Mouse (Mus musculus) C2C12 (cell line): ENCODE data around the gene Adrb1. TPM values are rescaled to one million over a fixed set of nuclear protein-coding genes. Genes with fewer than 3 reads are reported as not detected.

Source experiments
- H3K27me3 ChIP-seq: one replicate; pipeline ENCODE4 v1.6.1; 2011; ENCODE audit not compliant: control insufficient read depth, insufficient read depth, insufficient read length
- H3K36me3 ChIP-seq: one replicate; pipeline ENCODE4 v1.6.1; 2011; ENCODE audit not compliant: control insufficient read depth, insufficient read depth
- H3K4me3 ChIP-seq: one replicate; pipeline ENCODE4 v1.5.1; 2011; ENCODE audit warnings: mild to moderate bottlenecking, control low read depth; ENCODE audit not compliant: poor library complexity, insufficient read depth, severe bottlenecking
- H3K79me2 ChIP-seq: one replicate; pipeline ENCODE4 v1.6.1; 2011; ENCODE audit not compliant: control insufficient read depth, insufficient read depth
- H3K79me3 ChIP-seq: one replicate; pipeline ENCODE4 v1.6.1; 2011; ENCODE audit warnings: low read depth, control low read depth
- H3ac ChIP-seq: one replicate; pipeline ENCODE3; 2011; ENCODE audit warnings: low read depth; ENCODE audit not compliant: control insufficient read depth, insufficient read length
- CEBPB ChIP-seq: IDR thresholded peaks from one replicate; pipeline ENCODE4 v1.6.1; 2011; ENCODE audit warnings: low read depth, mild to moderate bottlenecking, control low read depth, moderate library complexity
- CTCF ChIP-seq: IDR thresholded peaks from one replicate; pipeline ENCODE4 v1.5.1; 2011; ENCODE audit not compliant: control insufficient read depth, insufficient read depth, insufficient read length
- FOSL1 ChIP-seq: IDR thresholded peaks from one replicate; pipeline ENCODE4 v1.8.0; 2011; ENCODE audit warnings: mild to moderate bottlenecking, low read length; ENCODE audit not compliant: poor library complexity, insufficient read depth, severe bottlenecking
- MAX ChIP-seq: IDR thresholded peaks from one replicate; pipeline ENCODE4 v1.6.1; 2011; ENCODE audit warnings: mild to moderate bottlenecking, control low read depth
- MYOD1 ChIP-seq: IDR thresholded peaks from one replicate; pipeline ENCODE4 v1.6.1; 2011; ENCODE audit warnings: low read depth; ENCODE audit not compliant: control insufficient read depth, insufficient read length
- MYOG ChIP-seq: IDR thresholded peaks from one replicate; pipeline ENCODE4 v1.6.1; 2011; ENCODE audit not compliant: control insufficient read depth, insufficient read length; ENCODE audit errors: extremely low read depth
- USF1 ChIP-seq: IDR thresholded peaks from one replicate; pipeline ENCODE4 v1.6.1; 2011; ENCODE audit warnings: low read depth, mild to moderate bottlenecking, control low read depth, moderate library complexity
- polyA plus RNA-seq: library from polyadenylated mRNA; unstranded; fragments of >200 nt; fragmentation: generic; extraction: Trizol; gene quantifications from one replicate; pipeline ENCODE4 v1.2.1, GENCODE M21; 2012; ENCODE audit warnings: missing spikeins

Adrb1 gene
- polyA plus RNA-seq, 1 experiment, result 0.13 TPM

DNA sequence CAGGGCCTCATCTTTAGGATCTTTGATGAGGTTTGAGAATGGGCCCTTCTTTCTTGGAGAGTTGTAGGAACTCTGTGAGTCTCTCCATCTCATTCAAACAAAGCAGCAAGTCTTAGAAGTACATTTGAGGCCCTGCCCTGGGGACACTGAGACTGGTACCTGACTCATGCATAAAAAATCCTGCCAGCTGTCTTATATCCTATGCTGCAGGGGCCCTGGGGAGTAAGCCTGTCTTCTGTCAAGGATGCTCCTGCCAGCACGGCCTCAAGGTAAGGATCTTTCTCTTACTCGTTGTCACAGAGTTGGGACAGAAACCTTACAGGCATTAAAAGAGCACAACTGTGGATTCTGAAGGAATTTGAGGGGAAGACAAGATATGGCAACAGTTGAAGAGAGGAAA lies 13.2 kb upstream of the Adrb1 start:
- H3ac ChIP-seq, result no peak overlapping the region
- H3K4me3 ChIP-seq, result no peak overlapping the region
- no peak for TF ChIP-seq USF1
- no peak for TF ChIP-seq CEBPB
- peak; percentile 60 for TF ChIP-seq MYOD1
- no peak for TF ChIP-seq MAX
- TF ChIP-seq FOSL1, result peak; percentile 11
- TF ChIP-seq MYOG, result no peak
- no peaks in the 10 kb centered on the region for H3K79me2 ChIP-seq
- no peaks in the 10 kb centered on the region for H3K36me3 ChIP-seq
- H3K79me3 ChIP-seq, result no peaks in the 10 kb centered on the region
- no peaks in the 10 kb centered on the region for H3K27me3 ChIP-seq

DNA sequence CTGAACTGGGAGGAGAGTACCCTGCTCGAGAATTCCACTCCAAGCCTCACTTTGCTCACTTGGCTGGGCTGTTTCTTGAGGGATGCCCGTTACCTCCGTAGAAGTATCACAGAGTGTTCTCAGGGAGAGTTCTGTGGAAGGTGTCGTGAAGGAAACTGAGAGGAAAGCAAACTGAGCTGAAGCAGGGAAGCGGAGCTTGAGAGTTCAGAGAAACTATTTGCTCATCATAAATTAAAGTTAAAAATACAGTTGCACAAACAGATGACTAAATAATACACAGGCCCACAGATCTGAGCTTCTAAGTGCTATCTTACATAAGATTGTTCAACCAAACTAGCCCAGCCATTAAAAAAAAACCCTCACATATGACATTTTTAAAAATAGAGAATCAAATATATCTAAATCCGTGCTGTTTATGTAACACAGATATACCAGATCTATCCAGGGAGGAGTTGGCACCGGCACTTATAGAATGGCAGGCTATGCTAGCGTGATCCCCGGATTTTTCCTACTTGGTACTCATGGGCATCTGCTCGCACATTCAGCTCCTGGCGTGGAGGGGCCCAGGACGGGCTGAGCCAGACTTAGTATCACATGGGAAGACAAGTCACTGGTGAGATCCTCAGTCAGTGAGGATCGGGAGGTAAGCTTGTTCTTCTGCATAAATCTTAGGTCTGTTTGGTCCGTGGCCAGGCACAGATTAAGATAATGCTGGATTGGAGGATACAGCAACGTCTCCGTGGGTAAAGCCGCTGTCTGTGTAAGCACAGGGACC lies 11.7 kb upstream of the Adrb1 start:
- H3K27me3 ChIP-seq, result no peaks in the 10 kb centered on the region
- TF ChIP-seq USF1 (no peak), FOSL1 (no peak), MYOG (no peak), CEBPB (no peak), MAX (no peak), CTCF (no peak), MYOD1 (no peak)
- H3K79me2 ChIP-seq, result no peaks in the 10 kb centered on the region
- H3K79me3 ChIP-seq, result no peaks in the 10 kb centered on the region
- H3K4me3 ChIP-seq, result no peak overlapping the region
- H3K36me3 ChIP-seq, result no peaks in the 10 kb centered on the region
- H3ac ChIP-seq, result no peak overlapping the region

DNA sequence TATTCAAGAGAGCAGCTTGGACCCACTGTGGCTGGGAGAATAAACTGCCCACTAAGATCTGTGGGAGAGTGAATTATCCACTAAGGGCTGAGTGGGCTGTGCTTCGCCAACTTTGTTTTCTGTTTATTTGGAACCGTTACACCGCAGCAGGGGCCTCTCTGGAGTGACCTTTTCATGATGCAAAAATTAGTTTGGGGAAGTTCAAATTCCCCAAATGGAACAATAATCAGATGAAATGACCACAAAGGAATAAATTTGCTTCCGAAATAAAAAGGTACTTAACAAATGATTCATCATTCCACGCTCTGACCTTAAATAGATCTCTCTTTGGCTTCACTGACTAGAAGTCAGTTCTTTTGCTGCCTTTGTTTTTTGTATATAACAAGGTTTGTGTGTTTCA lies 8.4 kb upstream of the Adrb1 start:
- H3K79me3 ChIP-seq, result no peaks in the 10 kb centered on the region
- H3K27me3 ChIP-seq, result no peaks in the 10 kb centered on the region
- no peak overlapping the region for H3K4me3 ChIP-seq
- no peak overlapping the region for H3ac ChIP-seq
- no peak for TF ChIP-seq CTCF
- no peak for TF ChIP-seq MAX
- TF ChIP-seq MYOG, result no peak
- no peak for TF ChIP-seq USF1
- no peak for TF ChIP-seq FOSL1
- no peak for TF ChIP-seq MYOD1
- TF ChIP-seq CEBPB, result no peak
- no peaks in the 10 kb centered on the region for H3K36me3 ChIP-seq
- no peaks in the 10 kb centered on the region for H3K79me2 ChIP-seq

DNA sequence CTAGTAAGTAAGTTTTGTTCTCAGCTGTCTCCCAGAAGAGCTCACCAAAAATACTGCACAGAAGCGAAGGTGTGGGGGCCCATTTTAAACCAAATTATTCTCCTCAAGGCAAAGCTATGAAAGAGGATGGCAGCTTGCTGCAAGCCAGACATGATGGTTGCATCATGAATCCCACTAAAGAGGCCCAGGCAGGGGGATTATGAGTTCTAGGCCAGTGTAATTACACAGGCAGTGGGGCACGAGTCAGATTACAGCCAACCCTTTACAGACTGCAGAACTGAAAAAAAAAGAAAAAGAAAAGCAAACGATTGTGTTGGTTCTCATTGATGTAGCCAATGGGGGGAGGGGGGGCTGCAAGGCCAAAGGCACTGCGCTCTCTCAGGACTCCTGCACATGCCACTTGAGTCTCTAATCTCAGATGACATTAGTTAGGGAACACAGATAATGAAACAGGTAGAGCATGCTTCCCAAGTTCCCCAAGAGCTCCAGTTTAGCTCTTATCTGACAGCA lies 7.3 kb upstream of the Adrb1 start:
- H3K4me3 ChIP-seq, result no peak overlapping the region
- no peak for TF ChIP-seq CEBPB
- H3K27me3 ChIP-seq, result no peaks in the 10 kb centered on the region
- no peaks in the 10 kb centered on the region for H3K79me2 ChIP-seq
- H3K79me3 ChIP-seq, result no peaks in the 10 kb centered on the region
- H3K36me3 ChIP-seq, result no peaks in the 10 kb centered on the region
- H3ac ChIP-seq, result no peak overlapping the region

DNA sequence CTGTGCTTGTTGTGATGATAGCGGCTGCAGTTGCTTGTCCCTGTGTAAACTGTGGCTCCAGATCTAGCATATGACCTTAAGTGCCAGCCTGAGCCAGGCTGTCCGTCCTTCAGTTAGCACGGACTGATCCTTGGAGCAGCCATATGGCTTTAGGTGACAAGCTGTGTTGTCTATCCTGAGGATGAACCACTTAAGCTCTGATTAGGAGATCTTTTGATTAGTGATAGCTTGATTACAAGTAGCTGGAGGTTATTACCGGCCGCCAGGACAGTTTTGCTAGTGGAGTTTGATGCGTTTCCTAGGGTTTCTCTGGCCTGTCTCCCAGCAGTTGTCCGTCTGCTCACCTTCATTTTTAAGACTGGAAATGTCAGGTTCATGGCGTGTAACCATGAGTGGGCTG lies 4.0 kb upstream of the Adrb1 start:
- H3K79me2 ChIP-seq, result no peaks in the 10 kb centered on the region
- peaks cover 16% of the 10 kb centered on the region for H3K27me3 ChIP-seq
- no peaks in the 10 kb centered on the region for H3K79me3 ChIP-seq
- H3ac ChIP-seq, result no peak overlapping the region
- no peaks in the 10 kb centered on the region for H3K36me3 ChIP-seq
- no peak overlapping the region for H3K4me3 ChIP-seq
- TF ChIP-seq USF1, result no peak
- TF ChIP-seq FOSL1, result no peak
- TF ChIP-seq MAX, result no peak
- TF ChIP-seq CEBPB, result no peak
- TF ChIP-seq MYOG, result no peak
- no peak for TF ChIP-seq CTCF
- no peak for TF ChIP-seq MYOD1

DNA sequence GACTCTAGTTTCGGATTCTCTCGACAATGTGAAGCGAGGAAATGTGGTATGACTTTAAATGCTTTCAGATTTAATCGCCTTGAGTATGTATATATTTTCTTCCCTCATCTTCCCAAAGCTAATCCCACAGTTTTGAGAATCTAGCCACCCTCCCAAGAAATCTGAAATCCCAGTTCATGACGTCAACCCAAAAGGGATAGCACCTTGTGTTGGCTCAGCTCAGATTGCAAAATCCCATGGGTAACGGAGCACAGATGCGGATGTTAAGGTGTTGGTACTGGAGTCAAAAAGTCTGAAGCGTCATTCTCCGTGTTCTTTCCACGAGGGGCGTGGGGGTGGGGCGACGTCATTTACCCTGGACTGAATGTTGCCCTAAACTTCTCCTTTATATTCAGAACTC lies 1.1 kb upstream of the Adrb1 start:
- H3K36me3 ChIP-seq, result no peaks in the 10 kb centered on the region
- no peaks in the 10 kb centered on the region for H3K79me3 ChIP-seq
- TF ChIP-seq CEBPB (no peak), MAX (no peak), CTCF (no peak), MYOG (no peak), USF1 (no peak), MYOD1 (no peak), FOSL1 (no peak)
- H3ac ChIP-seq, result no peak overlapping the region
- H3K79me2 ChIP-seq, result no peaks in the 10 kb centered on the region
- peaks cover 23% of the 10 kb centered on the region for H3K27me3 ChIP-seq
- H3K4me3 ChIP-seq, result no peak overlapping the region
